Mouse (Mus musculus) bone marrow, adult 2 months (tissue): Measurements from ENCODE around the gene AF067063.

Source experiments
- CTCF ChIP-seq: fragments of 200-500 bp; IDR thresholded peaks from 2 replicates; pipeline ENCODE4 v1.5.1; 2011; ENCODE audit warnings: low read length, control low read depth; ENCODE audit not compliant: control insufficient read depth, insufficient read depth
- POLR2A ChIP-seq: fragments of 200-500 bp; IDR thresholded peaks from 2 replicates; pipeline ENCODE4 v1.6.1; 2011; ENCODE audit warnings: low read depth, mild to moderate bottlenecking, control low read depth, low read length, borderline replicate concordance; ENCODE audit not compliant: control insufficient read depth

DNA sequence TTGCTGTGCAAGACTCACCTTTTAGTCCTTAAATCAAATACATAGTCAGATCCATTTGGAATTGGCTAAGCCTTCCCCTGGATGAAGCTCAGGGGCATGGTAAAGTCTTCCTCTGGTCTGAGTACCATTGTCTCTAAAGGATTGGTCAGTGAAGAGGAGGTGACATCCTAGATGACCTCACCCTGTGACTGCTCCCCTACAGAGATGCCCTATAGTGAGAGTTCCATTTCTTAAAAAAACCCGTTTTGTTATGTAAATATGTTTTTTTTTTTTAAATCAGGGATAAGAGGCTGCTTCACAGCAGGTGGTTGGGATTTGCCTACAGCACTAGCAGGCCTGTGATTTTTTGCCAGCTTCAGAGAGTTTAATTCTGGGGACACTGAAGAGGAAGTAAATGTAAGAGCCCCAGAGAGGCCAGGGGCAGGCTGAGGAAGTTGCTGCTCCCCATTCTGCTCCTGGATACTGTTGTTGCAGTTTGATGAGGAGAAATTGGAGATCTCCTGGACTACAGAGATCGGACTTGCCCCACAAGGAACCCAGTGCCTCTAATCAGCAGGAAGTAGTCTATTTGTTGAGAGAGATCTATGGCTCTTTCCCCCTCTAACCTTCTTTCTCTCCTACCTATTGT is 12.3 kb downstream of the AF067063 start:
- TF ChIP-seq CTCF (no peak), POLR2A (no peak)
